Mouse (Mus musculus) mouse embryonic stem cell (cell line): ENCODE data around the gene Acsf2.

ENCODE experiments used
- in situ Hi-C, 2 experiments: fragments of 300-500 bp; cut with MboI; formaldehyde crosslinking; loops; 1 replicate in 1 of 2; 3 replicates in 1 of 2; pipeline ENCODE4 v1.14.3; 2019 to 2020; ENCODE audit warnings: low sequenced_read_pairs in 2 of 2, low pct_unique_long_range_greater_than_20kb in 1 of 2, mixed read lengths in 1 of 2; ENCODE audit not compliant: unreplicated experiment in 1 of 2

Acsf2 gene

GRCm38 (mm10) chr11:94610744-94611740 is 9.4 kb upstream of the Acsf2 start:
- in situ Hi-C loops, result no loop called here

DNA sequence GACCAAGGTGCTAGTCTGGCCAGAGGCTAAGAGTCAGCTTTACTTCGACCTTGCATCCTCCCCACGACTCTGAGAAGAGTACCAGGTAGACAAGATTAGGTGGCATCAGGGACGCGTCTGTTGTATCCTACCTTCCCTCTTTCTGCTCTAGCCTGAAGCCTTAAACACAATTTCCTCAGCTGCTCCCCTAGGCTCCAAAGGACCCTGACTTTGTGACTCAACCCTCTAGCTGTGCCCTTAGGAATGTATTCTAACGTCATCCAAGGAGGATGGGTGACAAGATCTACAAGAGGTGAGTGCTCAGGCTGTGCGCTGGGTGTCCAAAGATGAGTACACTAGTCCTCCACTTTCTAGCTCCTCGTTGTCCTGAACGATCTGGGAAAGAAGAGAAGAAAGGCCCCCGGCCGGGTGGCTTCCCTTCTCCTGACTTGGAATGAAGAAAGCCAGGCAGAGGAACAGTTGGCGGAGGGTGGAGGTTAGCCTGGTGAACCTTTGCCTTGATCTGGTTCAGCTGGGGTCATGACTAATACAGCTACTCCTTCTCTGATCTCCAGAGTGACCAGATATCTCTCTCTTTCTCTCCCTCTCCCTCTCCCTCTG is 785 bp upstream of the Acsf2 start:
- in situ Hi-C loops, result no loop called here

- in situ Hi-C loops, result no loop called here
Measured at GRCm38 (mm10) chr11:94600447-94600846, 1.2 kb downstream of the Acsf2 start.

DNA sequence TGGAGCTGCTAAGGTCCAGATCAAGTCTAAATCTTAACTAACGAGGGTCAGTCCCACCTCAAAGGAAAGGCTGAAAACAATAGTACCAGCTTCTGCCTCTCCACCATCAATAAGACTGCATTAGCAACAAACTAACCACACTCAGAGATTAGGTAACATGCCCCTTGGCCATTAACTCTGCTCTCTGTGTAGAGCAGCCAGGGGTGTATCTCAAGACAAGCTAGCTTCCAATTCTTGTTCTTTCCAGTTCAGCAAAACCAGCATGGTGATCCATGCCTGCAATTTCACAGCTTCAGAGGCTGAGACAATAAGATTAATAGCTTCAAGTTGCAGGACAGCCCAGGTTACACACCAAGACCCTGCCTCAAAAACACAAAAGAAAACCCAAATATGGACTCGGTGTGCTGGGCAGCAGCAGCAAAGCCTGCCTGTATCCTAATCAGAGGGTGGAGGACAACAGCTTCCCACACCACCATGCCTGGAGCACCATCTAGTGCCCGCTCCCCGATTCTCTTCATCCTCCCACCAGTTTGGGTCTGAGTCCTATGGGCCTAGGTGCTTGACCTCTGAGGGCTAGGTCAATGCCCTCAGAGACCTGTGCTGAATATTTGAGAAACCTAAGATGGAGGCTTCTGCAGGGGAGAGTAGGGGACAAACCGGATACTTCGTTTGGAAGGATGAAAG is 3.1 kb downstream of the Acsf2 start:
- in situ Hi-C loops, result no loop called here

GRCm38 (mm10) chr11:94597319-94597718 is 4.4 kb downstream of the Acsf2 start:
- in situ Hi-C loops, result no loop called here

DNA sequence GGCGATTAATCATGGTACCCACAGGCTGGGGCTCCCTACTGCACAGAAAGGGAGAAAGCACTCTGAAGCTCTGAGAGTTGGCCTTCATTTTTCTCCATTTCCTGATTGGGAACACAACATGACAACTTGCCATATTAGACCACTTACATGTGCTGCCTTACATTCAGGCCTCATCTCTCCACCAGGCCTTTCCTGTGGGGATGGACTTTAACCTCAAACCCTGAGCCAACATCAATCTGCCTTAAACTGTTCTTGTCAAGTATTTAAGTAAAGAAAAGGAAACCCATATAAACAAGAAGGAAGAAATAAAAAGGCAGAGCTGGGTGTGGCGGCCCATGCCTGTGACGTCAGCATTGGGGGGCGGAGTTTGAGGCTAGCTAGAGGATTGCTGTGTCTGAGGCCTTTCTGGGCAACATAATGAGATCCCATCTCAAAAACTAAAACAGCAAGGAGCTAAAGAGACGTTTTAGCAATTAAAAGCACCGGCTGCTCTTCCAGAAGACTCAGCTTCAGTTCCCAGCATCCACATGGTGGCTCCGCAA is 5.3 kb downstream of the Acsf2 start:
- in situ Hi-C loops, result no loop called here

DNA sequence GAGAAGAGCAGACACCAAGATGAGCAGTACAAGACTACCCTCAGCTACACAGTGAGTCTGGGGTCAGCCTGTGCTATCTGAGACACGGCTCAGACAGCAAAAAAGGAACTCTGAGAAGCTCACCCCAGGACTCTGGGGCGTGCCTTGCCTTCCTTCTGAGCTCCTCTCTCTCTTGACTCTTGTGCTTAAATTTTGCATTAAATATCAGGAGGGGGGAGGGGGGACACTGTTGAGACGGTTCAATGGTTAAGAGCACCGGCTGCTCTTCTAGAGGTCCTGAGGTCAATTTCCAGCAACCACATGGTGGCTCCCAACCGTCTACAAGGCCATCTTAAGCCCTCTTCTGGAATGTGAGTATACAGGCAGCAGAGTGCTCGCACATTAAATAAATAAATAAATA is 14.2 kb downstream of the Acsf2 start:
- in situ Hi-C loops, result no loop called here

- in situ Hi-C loops, result no loop called here
Measured at GRCm38 (mm10) chr11:94585091-94585490, 16.6 kb downstream of the Acsf2 start.

DNA sequence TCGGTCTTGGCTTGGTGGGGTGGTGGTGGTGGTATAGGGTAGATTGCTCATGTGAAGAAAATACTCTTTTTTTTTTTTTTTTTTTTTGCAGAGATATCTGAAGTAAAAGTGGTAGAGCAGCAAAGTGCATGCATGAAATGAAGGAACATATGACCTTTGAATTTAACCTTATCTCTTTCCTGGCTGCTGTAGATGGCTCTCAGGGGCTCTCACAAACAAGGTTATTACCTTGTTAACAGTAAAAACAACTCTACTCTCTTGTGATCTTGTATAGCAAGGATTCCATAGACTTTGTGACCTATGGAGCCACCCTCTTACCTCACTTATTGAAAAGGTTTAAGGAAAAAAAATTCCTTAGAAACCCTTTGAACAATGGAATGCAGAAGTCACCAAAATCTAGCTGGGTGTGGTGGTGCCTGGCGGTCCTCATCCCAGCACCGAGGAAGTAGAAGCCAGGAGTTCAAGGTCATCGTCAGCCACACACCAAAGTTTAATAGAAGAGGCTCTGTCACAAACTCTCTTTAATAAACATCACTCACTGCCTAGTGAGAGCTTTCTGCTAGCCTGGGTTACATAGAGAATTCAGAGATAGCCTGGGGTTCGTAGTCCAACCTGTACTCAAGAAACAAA is 21.4 kb downstream of the Acsf2 start:
- in situ Hi-C loops, result no loop called here

DNA sequence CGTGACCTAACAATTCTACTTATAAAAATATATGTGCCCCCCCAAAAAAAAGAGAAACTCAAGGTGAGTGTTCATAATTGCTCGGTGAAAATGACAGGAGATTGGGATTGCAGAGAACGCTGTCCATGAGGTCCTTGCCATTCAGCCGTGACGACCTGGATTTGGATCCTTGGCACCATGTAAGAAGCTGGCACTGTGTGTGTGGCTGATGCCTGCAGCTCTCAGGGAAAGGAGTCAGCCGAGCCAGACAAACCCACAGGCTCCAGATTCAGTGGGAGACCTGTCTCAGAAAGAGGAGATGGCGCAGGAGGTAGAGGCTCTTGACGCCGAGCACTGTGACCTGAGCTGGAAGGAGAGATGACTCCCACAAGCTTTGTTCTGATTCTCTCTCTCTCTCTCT is 25.3 kb downstream of the Acsf2 start:
- in situ Hi-C loops, result no loop called here

GRCm38 (mm10) chr11:94575036-94575435 is 26.6 kb downstream of the Acsf2 start:
- in situ Hi-C loops, result no loop called here

DNA sequence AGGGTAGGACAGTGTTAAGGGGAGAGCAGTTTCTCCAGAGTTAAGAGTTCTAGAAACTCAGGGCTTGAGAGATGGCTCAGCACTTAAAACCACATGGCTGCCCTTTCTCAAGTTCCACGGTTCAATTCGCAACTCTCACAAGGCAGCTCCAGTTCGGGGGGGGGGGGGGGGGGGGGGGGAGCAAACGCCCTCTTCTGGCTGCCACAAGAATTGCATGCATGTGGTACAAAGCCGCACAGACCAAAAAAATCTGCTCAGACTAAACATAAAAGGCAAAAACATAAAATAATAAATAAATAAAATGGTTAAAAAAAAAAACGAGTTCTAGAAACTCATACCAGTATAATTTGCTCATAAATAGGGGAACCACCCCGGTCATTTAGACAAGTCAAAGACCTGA is 27.1 kb downstream of the Acsf2 start:
- in situ Hi-C loops, result no loop called here

DNA sequence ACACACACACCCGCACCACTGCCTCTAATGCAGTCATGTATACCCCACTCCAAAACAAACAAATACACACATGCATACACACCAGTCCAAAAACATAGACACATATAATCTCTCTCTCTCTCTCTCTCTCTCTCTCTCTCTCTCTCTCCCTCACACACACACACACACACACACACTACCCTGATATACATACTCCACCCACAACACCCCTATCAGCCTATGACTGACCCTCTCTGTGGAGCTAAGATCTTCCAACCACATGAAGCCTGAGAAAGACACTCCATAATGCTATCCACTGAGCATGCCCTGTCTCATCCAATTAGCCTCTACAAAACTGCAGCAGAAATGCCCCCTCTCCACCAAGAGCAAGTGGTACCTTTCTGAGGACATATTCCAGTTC is 29.8 kb downstream of the Acsf2 start:
- in situ Hi-C loops, result no loop called here

GRCm38 (mm10) chr11:94570612-94571011 is 31.1 kb downstream of the Acsf2 start:
- in situ Hi-C loops, result no loop called here

DNA sequence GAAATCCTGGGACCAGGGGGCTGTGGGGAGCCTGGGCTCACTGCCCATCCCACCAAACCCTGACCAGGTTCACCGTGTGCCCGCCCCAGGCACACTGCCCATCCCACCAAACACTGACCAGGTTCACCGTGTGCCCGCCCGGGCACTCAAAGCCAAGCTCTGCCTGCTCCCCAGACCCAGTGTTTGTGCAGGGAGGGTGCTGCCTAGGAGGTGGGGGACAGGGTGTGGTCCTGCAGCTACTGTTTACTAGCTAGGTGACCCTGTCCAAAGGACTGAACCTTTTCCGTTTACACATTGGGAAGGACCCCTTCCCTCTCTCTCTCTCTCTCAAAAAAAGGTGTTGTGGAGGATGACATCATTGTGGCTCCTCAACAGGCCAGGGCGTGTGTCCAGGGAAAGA is 34.3 kb downstream of the Acsf2 start:
- in situ Hi-C loops, result no loop called here

DNA sequence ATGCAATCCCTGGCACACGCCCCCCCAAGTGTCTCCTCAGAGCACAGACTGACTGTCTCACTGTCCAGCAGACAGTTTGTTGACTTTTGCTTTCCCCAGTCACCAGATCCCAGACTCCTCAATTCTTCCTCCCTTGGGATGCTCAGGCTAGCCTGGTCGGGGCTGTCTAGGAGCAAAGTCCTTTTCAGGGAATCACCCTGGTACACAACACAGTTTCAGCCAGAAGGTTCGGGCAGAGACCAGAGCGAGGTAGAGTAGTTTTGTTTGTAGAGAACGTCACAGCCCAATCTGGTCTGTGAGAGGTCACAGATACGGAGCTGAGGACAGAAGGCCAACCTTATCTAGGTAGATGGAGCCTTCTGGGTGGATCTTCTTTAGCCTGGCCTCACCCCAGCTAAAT is 35.1 kb downstream of the Acsf2 start:
- in situ Hi-C loops, result no loop called here

GRCm38 (mm10) chr11:94565151-94565479 is 36.6 kb downstream of the Acsf2 start:
- in situ Hi-C loops, result no loop called here

- in situ Hi-C loops, result no loop called here
Measured at GRCm38 (mm10) chr11:94564437-94565150, 37.1 kb downstream of the Acsf2 start, which contains the start of gene Chad. TSS of gene Chad (plus strand) at chr11:94565047.
